Mouse (Mus musculus): ENCODE results near the gene Wwox. TPM values are rescaled to one million over a fixed set of nuclear protein-coding genes. Genes with fewer than 3 reads are reported as not detected.

Wwox gene
- total and polyA plus RNA-seq, 3 experiments: 7.6 to 61.8 (median 12.2) TPM

GRCm38 (mm10) chr8:115188446-115188845, 749.0 kb downstream of the Wwox start:
- no peaks in the 10 kb centered on the region for H3K4me1 ChIP-seq (ENCODE audit: control insufficient read depth in 1 of 2, insufficient read depth in 2 of 2, low read length in 2 of 2)
- H3K79me2 ChIP-seq (ENCODE audit: control insufficient read depth, insufficient read depth, low read length, poor library complexity): no peaks in the 10 kb centered on the region
- H3K27ac ChIP-seq (ENCODE audit: control insufficient read depth, low read depth, low read length): no peak overlapping the region
- no peaks in the 10 kb centered on the region for H3K27me3 ChIP-seq (ENCODE audit: control insufficient read depth in 1 of 2, insufficient read depth in 2 of 2, low read length in 2 of 2)
- no peaks in the 10 kb centered on the region for H3K9me3 ChIP-seq (replicated peaks; ENCODE audit: insufficient read depth, low read length)
- no peaks in the 10 kb centered on the region for H3K36me3 ChIP-seq (ENCODE audit: control insufficient read depth in 1 of 2, insufficient read depth in 2 of 2, low read length in 2 of 2)
- H3K9ac ChIP-seq (ENCODE audit: control insufficient read depth, low read depth, low read length, poor library complexity, severe bottlenecking): no peak overlapping the region
- H3K4me3 ChIP-seq (ENCODE audit: control insufficient read depth in 1 of 2, insufficient read depth in 1 of 2, low read depth in 2 of 2, low read length in 2 of 2): no peak overlapping the region
- DNase-seq (ENCODE audit: low read depth, low spot score): no peak
- TF ChIP-seq MXI1 (IDR thresholded peaks at IDR 0.05; ENCODE audit: low read depth, low read length): no peak
- TF ChIP-seq MAX (IDR thresholded peaks at IDR 0.05; ENCODE audit: low read length): no peak
- no peak for TF ChIP-seq NELFE (IDR thresholded peaks at IDR 0.05; ENCODE audit: low read depth, low read length)
- TF ChIP-seq MYC (IDR thresholded peaks at IDR 0.05; ENCODE audit: low read depth, low read length): no peak
- TF ChIP-seq ZMIZ1 (IDR thresholded peaks at IDR 0.05; ENCODE audit: low read depth, low read length): no peak
- no peak for TF ChIP-seq SIN3A (IDR thresholded peaks at IDR 0.05; ENCODE audit: low read length)
- no peak for TF ChIP-seq UBTF (IDR thresholded peaks at IDR 0.05; ENCODE audit: borderline replicate concordance, insufficient read depth, low read depth, low read length)
- no peak for TF ChIP-seq ZKSCAN1 (IDR thresholded peaks at IDR 0.05; ENCODE audit: low read depth, low read length)
- TF ChIP-seq KAT2A (conservative IDR thresholded peaks at IDR 0.05; ENCODE audit: low read depth, low read length): no peak
- no peak for TF ChIP-seq RCOR1 (IDR thresholded peaks at IDR 0.05; ENCODE audit: low read depth, low read length)
- no peak for TF ChIP-seq POLR2A (IDR thresholded peaks at IDR 0.05; ENCODE audit: control insufficient read depth in 1 of 2, insufficient read depth in 1 of 2, low read depth in 1 of 2, low read length in 2 of 2, poor library complexity in 1 of 2)
- no peak for TF ChIP-seq CHD2 (IDR thresholded peaks at IDR 0.05; ENCODE audit: low read length)

GRCm38 (mm10) chr8:115189836-115190235, 750.4 kb downstream of the Wwox start:
- TF ChIP-seq KAT2A (conservative IDR thresholded peaks at IDR 0.05; ENCODE audit: low read depth, low read length): no peak
- TF ChIP-seq NELFE (IDR thresholded peaks at IDR 0.05; ENCODE audit: low read depth, low read length): no peak
- no peak for TF ChIP-seq USF1 (IDR thresholded peaks at IDR 0.05; ENCODE audit: low read depth, low read length)
- TF ChIP-seq TAL1 (IDR thresholded peaks at IDR 0.05; ENCODE audit: low read length): no peak
- TF ChIP-seq MXI1 (IDR thresholded peaks at IDR 0.05; ENCODE audit: low read depth, low read length): no peak
- no peak for DNase-seq (ENCODE audit: low read depth, low spot score)
- no peak overlapping the region for H3K27ac ChIP-seq (ENCODE audit: control insufficient read depth, low read depth, low read length)

GRCm38 (mm10) chr8:115193767-115194166, 754.3 kb downstream of the Wwox start:
- Histone ChIP-seq H3K27me3 (ENCODE audit: control insufficient read depth in 1 of 2, insufficient read depth in 2 of 2, low read length in 2 of 2) (no peaks in the 10 kb centered on the region), H3K27ac (ENCODE audit: control insufficient read depth, low read depth, low read length) (no peak overlapping the region), H3K4me3 (ENCODE audit: control insufficient read depth in 1 of 2, insufficient read depth in 1 of 2, low read depth in 2 of 2, low read length in 2 of 2) (no peak overlapping the region), H3K9ac (ENCODE audit: control insufficient read depth, low read depth, low read length, poor library complexity, severe bottlenecking) (no peak overlapping the region), H3K36me3 (ENCODE audit: control insufficient read depth in 1 of 2, insufficient read depth in 2 of 2, low read length in 2 of 2) (no peaks in the 10 kb centered on the region), H3K79me2 (ENCODE audit: control insufficient read depth, insufficient read depth, low read length, poor library complexity) (no peaks in the 10 kb centered on the region), H3K9me3 (replicated peaks; ENCODE audit: insufficient read depth, low read length) (no peaks in the 10 kb centered on the region), H3K4me1 (ENCODE audit: control insufficient read depth in 1 of 2, insufficient read depth in 2 of 2, low read length in 2 of 2) (no peaks in the 10 kb centered on the region)
- no peak for TF ChIP-seq ZNF384 (IDR thresholded peaks at IDR 0.05; ENCODE audit: low read depth, low read length)
- TF ChIP-seq TAL1 (IDR thresholded peaks at IDR 0.05; ENCODE audit: low read length): no peak
- no peak for TF ChIP-seq GATA1 (IDR thresholded peaks at IDR 0.05; ENCODE audit: low read depth, low read length)
- TF ChIP-seq POLR2A (IDR thresholded peaks at IDR 0.05; ENCODE audit: control insufficient read depth in 1 of 2, insufficient read depth in 1 of 2, low read depth in 1 of 2, low read length in 2 of 2, poor library complexity in 1 of 2): no peak
- TF ChIP-seq SMC3 (IDR thresholded peaks at IDR 0.05; ENCODE audit: low read depth, low read length): no peak
- TF ChIP-seq NELFE (IDR thresholded peaks at IDR 0.05; ENCODE audit: low read depth, low read length): no peak
- no peak for TF ChIP-seq EP300 (IDR thresholded peaks at IDR 0.05; ENCODE audit: low read depth in 1 of 2, low read length in 2 of 2)
- no peak for TF ChIP-seq MXI1 (IDR thresholded peaks at IDR 0.05; ENCODE audit: low read depth, low read length)
- TF ChIP-seq MAX (IDR thresholded peaks at IDR 0.05; ENCODE audit: low read length): no peak
- no peak for DNase-seq (ENCODE audit: low read depth, low spot score)

More at GRCm38 (mm10) chr8:115189836-115190235, 750.4 kb downstream of the Wwox start:
- Histone ChIP-seq H3K27me3 (ENCODE audit: control insufficient read depth in 1 of 2, insufficient read depth in 2 of 2, low read length in 2 of 2) (no peaks in the 10 kb centered on the region), H3K36me3 (ENCODE audit: control insufficient read depth in 1 of 2, insufficient read depth in 2 of 2, low read length in 2 of 2) (no peaks in the 10 kb centered on the region), H3K4me1 (ENCODE audit: control insufficient read depth in 1 of 2, insufficient read depth in 2 of 2, low read length in 2 of 2) (no peaks in the 10 kb centered on the region), H3K4me3 (ENCODE audit: control insufficient read depth in 1 of 2, insufficient read depth in 1 of 2, low read depth in 2 of 2, low read length in 2 of 2) (no peak overlapping the region), H3K9ac (ENCODE audit: control insufficient read depth, low read depth, low read length, poor library complexity, severe bottlenecking) (no peak overlapping the region), H3K79me2 (ENCODE audit: control insufficient read depth, insufficient read depth, low read length, poor library complexity) (no peaks in the 10 kb centered on the region), H3K9me3 (replicated peaks; ENCODE audit: insufficient read depth, low read length) (no peaks in the 10 kb centered on the region)
